Mouse (Mus musculus) neural tube, embryonic 10.5 days (tissue): Measurements from ENCODE around the gene Plekha8.
A peak's percentile ranks its signal among the peaks of the same experiment; 100 is the strongest.

Source experiments
- DNase-seq: peaks from one replicate; pipeline ENCODE4 v3.0.0-alpha.2; 2017; ENCODE audit warnings: low spot score; ENCODE audit errors: extremely low spot score

Plekha8 gene

GRCm38 (mm10) chr6:54594469-54595329 is at the start of gene Plekha8:
Gene Plekha8 (plus strand): TSS chr6:54595111.
- DNase-seq = peak; percentile 89

DNA sequence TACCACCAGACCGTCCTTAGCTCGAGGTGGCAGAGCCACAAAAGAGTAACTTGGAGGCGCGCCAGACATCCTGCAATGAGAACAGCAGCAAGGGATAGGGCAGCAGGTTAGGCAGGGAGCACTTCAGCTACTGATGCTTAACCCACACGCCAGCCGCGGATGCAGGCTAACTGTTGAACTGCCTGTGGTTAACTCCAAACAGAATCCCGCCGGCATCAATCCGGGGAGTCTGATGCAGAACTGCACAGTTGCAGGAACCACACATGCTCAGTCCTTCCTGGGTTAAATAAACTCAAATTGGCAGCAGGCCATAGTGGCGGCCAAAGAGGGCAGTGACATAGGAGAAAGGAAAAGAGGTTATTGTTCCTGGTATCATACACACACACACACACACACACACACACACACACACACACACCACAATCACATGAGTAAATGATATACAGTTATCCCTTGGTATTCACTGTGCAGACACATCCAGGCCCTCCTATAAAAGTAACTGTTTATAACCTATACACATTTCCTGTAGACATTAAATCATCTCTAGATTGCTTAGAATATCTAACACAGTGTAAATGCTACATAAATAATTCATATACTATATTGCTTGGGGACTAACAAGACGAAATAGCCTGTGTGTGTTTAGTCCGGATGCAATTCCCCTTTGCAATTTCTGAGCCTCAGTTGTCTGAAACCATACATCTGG is 46.4 kb upstream of the Plekha8 start:
- DNase-seq = no peak

DNA sequence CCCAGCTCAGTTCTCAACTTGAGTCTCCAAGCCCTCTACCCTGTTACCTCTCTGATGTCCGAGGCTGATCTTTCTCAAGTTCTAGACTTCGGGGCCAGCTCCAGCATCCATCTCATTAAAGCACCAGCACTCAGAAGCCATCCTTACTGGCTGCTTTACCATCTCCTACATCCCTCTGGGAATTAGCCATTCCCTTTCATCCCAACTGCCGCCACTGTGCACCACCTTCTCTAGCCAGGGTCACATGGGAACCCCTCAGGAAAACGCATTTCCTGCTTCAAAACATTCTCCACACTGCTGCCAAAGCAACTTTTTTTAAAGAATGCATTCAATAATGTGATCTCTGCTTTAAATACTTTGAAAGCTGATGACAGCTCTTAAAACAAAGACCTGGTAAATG is 45.6 kb upstream of the Plekha8 start:
- DNase-seq = no peak

GRCm38 (mm10) chr6:54550801-54551323 is 44.0 kb upstream of the Plekha8 start:
- DNase-seq = no peak

DNA sequence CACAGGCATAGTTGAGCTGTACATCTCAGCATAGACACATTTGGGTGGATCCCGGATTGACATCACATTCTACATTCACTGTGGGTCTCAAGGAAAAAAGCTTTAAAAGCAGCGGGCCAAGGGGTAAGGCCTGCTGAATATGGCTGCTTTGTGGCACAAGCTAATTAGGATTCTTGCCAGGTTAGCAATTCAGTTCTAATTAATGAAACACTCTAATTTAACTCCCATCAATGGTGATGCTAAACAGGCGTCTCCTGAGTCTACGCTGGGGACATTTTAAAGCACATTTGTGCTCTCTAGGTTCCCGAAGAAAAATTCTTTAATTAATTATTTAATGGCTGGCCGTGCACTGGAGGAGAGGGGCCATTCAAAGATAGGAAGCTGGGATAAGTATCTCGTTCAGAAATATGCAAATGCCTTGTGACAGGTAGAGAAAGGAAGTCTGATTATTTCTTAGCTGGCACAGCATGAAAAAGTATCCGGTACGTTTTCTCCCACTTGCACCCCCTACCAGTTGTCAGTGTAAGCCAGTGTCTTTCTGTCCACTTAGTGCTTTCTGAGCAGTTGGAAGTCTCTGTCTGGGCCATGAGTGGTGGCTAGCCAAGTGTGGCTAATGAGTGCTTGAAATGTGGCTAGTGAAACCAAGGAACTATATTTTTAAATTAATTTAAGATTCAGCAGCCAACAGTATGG is 42.0 kb upstream of the Plekha8 start:
- DNase-seq = no peak

GRCm38 (mm10) chr6:54553632-54554031 is 41.3 kb upstream of the Plekha8 start:
- DNase-seq = no peak

DNA sequence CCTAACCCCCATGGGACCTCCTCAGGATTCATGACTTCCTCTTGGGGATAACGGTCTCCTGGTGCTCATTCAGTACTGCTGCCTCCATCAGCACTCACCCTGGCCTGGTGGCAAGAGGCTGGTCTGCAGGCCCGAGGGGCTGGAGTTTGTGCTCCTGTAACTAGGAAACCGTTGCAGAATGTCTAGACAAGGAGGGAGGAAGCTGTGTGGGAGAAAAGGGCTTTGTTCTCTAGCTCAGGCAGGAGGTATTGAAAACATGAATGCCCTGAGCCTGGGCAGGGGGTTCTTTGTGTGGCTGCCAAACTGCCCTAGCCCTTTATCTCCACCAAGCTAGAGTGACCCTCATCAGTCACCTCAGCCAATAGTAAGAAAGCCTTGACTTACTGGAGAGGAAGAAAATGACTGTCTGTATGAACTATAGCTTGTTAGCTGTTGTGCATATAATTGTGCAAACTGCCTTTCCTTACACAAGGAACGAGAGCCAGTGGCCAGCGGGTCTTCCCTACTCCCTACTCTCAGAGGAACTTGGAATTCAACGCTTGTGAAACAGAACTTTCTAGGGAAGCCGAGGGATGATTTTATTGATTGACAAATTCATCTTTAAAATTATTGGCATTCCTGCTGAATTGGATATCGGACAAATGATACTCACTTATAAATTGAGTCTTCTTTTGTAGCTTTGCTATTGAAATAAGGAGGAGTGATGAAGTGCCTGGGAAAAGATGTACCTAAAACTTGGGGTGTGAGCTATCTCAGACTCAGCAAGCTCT is 40.4 kb upstream of the Plekha8 start:
- DNase-seq = peak; percentile 64

DNA sequence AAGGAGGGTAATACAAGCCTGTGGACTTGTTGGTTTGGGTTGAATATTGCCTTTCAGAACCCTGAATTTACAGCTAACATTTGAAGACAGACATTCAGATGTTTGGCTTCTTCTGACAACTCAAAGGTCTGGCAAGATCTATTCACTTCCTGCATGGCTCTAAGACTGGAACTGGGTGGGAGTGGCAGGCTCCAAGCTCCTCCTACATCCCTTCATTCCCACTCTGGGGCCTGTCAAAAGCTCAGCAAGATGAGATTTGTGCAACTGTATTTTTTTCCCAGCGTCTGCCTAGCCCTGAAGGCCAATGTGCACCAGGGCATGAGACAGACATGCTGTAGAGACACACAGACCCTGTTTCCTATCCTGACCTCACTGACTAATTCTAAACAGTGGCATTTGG is 39.1 kb upstream of the Plekha8 start:
- no peak for DNase-seq

GRCm38 (mm10) chr6:54557671-54558070 is 37.2 kb upstream of the Plekha8 start:
- DNase-seq = no peak

GRCm38 (mm10) chr6:54558466-54558865 is 36.4 kb upstream of the Plekha8 start:
- DNase-seq = no peak

DNA sequence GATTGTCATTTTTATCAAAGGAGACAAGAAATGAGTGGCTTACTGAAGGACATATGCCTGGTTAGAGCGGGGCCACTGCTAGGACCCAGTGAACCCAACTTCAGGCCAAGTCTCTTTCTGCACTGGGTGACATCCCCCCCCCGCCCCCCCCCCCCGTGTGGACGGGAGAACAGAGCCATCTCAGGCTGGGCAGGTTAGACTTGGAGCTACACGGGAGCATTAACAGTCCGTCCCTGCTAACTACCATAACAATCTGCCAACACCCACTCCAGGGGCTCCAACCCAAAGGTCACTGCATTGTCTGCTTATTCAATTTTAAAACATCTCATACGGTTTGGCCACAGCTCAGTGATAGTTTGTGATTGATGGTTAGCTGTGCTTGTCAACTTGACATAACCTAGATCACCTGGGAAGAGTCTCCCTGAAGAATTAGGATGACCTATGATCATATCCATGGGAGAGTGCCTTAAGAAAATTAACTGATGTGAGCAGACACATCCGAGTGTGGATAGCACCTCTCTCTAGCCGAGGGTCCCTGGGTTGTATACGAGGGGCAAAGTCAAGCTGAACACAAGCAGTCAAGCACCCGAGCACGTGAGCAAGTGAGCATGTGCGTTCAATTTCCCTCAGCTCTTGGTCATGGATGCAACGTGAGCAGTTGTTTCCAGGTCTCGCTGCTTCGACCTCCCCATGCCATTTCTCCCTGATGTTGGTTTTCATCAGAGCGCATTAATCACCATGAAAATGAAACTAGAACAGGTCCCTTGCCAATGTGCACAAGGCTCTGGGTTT is 32.7 kb upstream of the Plekha8 start:
- no peak for DNase-seq

DNA sequence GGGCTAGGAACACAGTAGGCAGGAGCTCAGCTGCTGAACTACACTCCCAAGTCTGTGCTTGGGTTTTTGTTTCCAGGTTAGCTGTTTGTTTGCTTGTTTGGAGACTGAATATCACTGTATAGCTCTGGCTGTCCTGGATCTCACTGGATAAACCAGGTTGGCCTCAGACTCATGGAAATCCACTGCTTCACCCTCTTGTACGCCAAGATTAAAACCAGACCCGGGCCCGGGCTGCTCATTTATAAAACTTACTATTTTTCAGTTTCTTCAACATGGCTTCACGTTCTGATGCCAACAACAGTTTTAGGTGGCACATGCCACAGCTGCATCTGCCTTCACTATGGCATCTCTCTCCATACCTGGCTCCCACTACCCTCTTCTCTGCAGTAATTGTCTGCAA is 31.4 kb upstream of the Plekha8 start:
- no peak for DNase-seq

- DNase-seq = no peak
These were observed 30.4 kb upstream of the Plekha8 start for GRCm38 (mm10) chr6:54564506-54564991.

GRCm38 (mm10) chr6:54565012-54565411 is 29.9 kb upstream of the Plekha8 start:
- DNase-seq = peak; percentile 31

DNA sequence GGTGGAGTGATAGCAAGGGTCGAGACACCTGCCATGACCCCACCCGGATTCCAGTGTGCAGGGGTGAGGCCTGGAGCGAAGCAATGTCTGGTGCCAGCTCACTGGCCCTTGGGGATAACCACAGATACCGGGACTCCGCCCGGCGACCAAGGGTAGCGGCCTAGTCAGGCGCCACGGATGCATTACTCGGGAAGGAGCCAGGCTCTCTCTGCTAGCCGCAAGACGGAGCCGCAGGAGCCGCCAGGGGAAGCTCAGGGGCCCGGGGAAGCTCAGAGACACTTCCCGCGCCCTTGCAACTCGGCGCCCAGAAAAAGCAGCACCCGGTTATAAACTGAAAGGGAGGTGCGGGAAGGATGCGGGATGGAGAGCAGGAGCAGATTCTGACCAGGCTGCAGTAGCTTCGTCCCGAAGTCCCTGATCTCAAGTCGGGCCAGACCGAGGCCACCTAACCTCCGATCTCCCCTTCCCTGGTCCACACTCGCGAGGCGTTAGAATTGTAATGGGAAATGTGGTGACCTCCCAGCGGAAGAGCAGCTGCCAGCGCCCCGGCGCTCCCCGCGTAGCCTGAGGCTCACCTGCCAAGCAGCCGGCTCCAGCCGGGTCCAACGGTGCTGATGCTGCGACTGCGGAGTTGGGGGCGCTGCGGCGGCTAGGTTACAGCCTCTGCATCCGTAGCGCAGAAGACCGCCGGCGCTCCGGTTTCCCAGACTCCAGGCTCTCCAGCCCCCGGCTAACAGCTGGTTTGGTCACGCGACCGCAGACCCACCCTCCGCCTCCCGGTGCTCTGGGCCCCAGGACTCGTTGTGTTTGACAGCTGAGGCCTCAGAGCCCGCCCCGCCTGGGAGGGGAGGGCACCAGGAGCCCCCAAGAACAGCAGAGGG is 29.0 kb upstream of the Plekha8 start, which contains the start of gene Scrn1:
Gene Scrn1 (minus strand): TSS at position 825 of the 881 bp plus-strand sequence.
- DNase-seq = peak; percentile 77

DNA sequence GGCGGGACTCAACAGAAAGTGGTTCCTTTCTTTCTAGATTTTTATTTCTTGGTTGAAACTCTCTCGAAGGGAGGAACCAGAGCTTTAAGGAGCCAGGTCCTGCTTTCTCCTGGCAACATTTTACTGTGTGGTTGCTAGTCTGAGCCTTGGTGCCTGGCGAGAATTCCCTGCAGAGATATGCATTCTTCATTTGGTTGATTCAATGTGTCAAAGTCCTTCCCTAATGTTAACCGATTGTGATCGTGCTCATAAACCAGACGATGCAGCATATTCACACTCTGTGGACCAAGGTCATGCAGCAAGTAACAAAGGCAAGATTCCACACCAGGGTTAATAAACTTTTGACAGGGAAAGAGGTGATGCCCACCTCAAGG is 28.4 kb upstream of the Plekha8 start:
- no peak for DNase-seq

DNA sequence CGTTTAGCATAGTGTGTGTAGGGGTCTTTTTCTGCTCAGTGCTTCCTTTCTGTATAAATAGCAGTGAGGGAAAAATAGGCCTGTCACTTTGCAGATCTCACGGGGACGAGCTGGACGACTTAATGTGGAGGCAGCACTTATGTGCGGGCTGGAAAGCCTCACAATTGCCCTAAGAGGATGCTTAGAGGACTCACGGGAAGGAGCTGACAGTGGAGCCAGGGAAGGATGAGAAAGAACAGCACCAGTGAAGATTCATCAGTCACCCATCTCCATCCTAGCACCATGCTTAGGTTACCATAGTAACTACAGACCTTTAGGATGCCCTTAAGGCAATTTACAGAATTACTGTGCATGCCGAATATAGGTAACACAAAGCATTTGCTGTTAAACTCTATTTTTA is 25.1 kb upstream of the Plekha8 start:
- DNase-seq = no peak

GRCm38 (mm10) chr6:54573218-54573955 is 21.5 kb upstream of the Plekha8 start:
- peak; percentile 6 for DNase-seq
